Mouse (Mus musculus) mouse embryonic stem cell (cell line): Measurements from ENCODE around the gene Bag6.
"Not testable (repeated sequence)": the region's sequence is repeated elsewhere in the genome, so short reads cannot be mapped to it uniquely, and the experiment has no call there.

ENCODE experiments used
- in situ Hi-C, 2 experiments: fragments of 300-500 bp; cut with MboI; formaldehyde crosslinking; loops; 1 replicate in 1 of 2; 3 replicates in 1 of 2; pipeline ENCODE4 v1.14.3; 2019 to 2020; ENCODE audit warnings: low sequenced_read_pairs in 2 of 2, low pct_unique_long_range_greater_than_20kb in 1 of 2, mixed read lengths in 1 of 2; ENCODE audit not compliant: unreplicated experiment in 1 of 2

The Bag6 gene

GRCm38 (mm10) chr17:35106522-35106921, 28.5 kb upstream of the Bag6 start:
- in situ Hi-C loops, result no loop called here

GRCm38 (mm10) chr17:35108097-35108496, 26.9 kb upstream of the Bag6 start, which contains the start of gene Ly6g5c:
Ly6g5c (plus strand) TSS chr17:35108279.
- in situ Hi-C loops, result no loop called here

- in situ Hi-C loops, result loop anchor here (5.0 to 10.0 kb wide), 2 partner anchors 89 to 107 kb away; partner anchors contain the start of gene Vars (in 1 of the 2)
These were observed 23.2 kb upstream of the Bag6 start for GRCm38 (mm10) chr17:35111774-35112173.

GRCm38 (mm10) chr17:35115046-35116019, 19.6 kb upstream of the Bag6 start, which contains the start of gene Ly6g5b:
Ly6g5b (minus strand) TSS chr17:35115428.
- in situ Hi-C loops, result loop anchor here in 1 of 2 experiments (10.0 kb wide), 1 partner anchor 111 kb away; the partner anchor contains the start of gene Vars

- in situ Hi-C loops, result no loop called here
These were observed 14.2 kb upstream of the Bag6 start for GRCm38 (mm10) chr17:35120745-35121142.

- in situ Hi-C loops, result no loop called here
These were observed 13.7 kb upstream of the Bag6 start, which contains the start of gene Gpank1 for GRCm38 (mm10) chr17:35121143-35121799. Gpank1 (plus strand) TSS chr17:35121455.

GRCm38 (mm10) chr17:35121871-35122303, 13.1 kb upstream of the Bag6 start, which contains the start of gene Csnk2b:
Csnk2b (minus strand) TSS chr17:35122053.
- in situ Hi-C loops, result no loop called here

GRCm38 (mm10) chr17:35123287-35123686, 11.7 kb upstream of the Bag6 start:
- in situ Hi-C loops, result not testable (repeated sequence)

- in situ Hi-C loops, result not testable (repeated sequence)
These were observed 10.6 kb upstream of the Bag6 start for GRCm38 (mm10) chr17:35124261-35124896.

GRCm38 (mm10) chr17:35125081-35125480, 9.9 kb upstream of the Bag6 start:
- in situ Hi-C loops, result no loop called here

GRCm38 (mm10) chr17:35125578-35125977, 9.4 kb upstream of the Bag6 start:
- in situ Hi-C loops, result no loop called here

- in situ Hi-C loops, result no loop called here
These were observed 8.8 kb upstream of the Bag6 start, which contains the start of gene D17H6S53E for GRCm38 (mm10) chr17:35126206-35126611. D17H6S53E (plus strand) TSS chr17:35126373.

- in situ Hi-C loops, result no loop called here
These were observed 8.0 kb upstream of the Bag6 start for GRCm38 (mm10) chr17:35127017-35127416.

- in situ Hi-C loops, result no loop called here
These were observed 6.0 kb upstream of the Bag6 start for GRCm38 (mm10) chr17:35128996-35129395.

GRCm38 (mm10) chr17:35131038-35131437, 3.9 kb upstream of the Bag6 start:
- in situ Hi-C loops, result no loop called here

- in situ Hi-C loops, result no loop called here
These were observed 3.3 kb upstream of the Bag6 start, which contains the start of gene Apom for GRCm38 (mm10) chr17:35131500-35132173. Apom (minus strand) TSS chr17:35132050.

- in situ Hi-C loops, result no loop called here
These were observed 2.8 kb upstream of the Bag6 start for GRCm38 (mm10) chr17:35132174-35132560.

- in situ Hi-C loops, result no loop called here
These were observed 1.5 kb upstream of the Bag6 start for GRCm38 (mm10) chr17:35133517-35133916.
